Mouse (Mus musculus) adrenal gland, postnatal 0 days (tissue): Measurements from ENCODE around the gene Plagl1. TPM values are rescaled to one million over a fixed set of nuclear protein-coding genes. Genes with fewer than 3 reads are reported as not detected.

ENCODE experiments used
- polyA plus RNA-seq: library from polyadenylated mRNA; unstranded; fragments of >200 nt; fragmentation: Nextera tagmentation; extraction: Ambion mirVana; gene quantifications from 2 replicates; pipeline ENCODE4 v1.2.1, GENCODE M21; 2015

Plagl1 gene
- 95.8 and 167 TPM in 2 replicates for polyA plus RNA-seq

DNA sequence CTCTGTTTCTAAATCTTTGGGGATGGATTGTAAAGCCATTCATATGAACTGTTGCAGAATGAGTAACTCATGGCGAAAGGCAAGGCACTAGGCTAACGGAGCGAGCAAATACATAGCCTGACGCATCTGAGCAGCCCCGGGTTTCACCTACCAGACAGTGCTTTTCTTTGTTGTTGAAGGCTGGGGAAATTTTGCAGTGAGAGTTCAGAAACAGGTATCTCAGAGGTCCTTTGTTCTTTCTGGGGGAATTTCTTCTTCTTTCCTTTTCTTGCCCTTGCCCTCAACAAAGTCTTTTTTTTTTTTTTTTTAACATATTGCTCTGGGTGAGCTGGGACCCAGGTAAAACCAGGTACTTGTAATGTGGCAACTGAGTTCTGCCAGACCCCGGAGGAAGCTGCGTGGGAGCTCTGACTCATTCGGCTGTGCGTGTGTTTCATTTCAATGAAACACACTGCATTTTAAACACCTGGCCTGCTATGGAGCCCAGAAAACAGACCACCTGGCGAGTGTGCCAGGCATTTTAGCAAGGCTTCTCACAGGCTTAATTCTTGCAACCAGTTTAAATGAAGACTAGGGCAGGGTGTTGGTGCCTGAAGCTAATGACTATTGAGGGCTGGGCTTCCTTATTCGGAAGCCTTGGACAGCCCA lies at the start of gene Plagl1:
Plagl1 (plus strand) TSS at position 484 of the 648 bp plus-strand sequence.

DNA sequence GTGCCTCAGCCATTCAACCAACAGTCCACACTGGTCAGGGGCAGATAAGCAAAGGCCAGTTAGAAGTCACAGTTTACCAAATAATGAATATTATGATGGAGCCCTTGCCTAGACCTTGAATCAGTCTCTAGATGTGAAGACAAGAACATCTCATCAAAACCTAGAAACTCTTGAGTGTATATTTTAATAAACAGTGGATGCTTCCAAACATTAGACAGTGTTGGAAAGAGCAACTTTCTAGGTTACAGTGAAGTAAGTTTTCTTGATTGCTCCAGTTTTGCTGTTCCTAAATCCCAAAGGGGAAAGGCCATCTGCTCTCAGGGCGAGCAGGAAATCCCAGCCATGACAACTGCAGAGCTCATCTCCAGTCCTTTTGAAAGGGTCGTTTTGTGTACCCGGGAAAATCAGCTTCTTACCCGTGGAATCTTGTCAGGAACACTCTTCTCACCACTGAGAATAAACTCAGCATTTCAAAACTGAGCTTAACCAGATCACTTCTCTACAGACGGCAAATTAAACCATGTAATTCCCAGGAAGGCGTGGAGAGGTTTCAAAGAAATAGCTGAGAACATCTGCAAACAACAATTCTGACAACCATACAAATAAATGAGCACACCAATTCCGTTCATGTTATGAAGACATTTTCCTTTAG lies 117.8 kb downstream of the Plagl1 start, which contains the start of gene Zc2hc1b:
Zc2hc1b (minus strand) TSS at position 51 of the 652 bp plus-strand sequence.

Other genes with a start within 250 kb of the Plagl1 start
- 36.7 and 54.8 TPM in 2 replicates for gene Utrn, start 191.1 kb upstream of the Plagl1 start, polyA plus RNA-seq
- 6.7 and 8.6 TPM in 2 replicates for gene Stx11, start 96.2 kb upstream of the Plagl1 start, polyA plus RNA-seq
- 39.3 and 40.6 TPM in 2 replicates for gene Sf3b5, start 55.2 kb upstream of the Plagl1 start, polyA plus RNA-seq
- gene Zc2hc1b, start 117.5 kb downstream of the Plagl1 start, polyA plus RNA-seq = not detected in 2 replicates
- 30.7 and 37.9 TPM in 2 replicates for gene Ltv1, start 132.7 kb downstream of the Plagl1 start, polyA plus RNA-seq